Mouse (Mus musculus) cerebellum, adult 11-12 months (tissue): ENCODE measurements at regions not wholly inside any gene's neighbourhood (a gene's known extent, or its start where the extent isn't known, plus 50 kb on each side); places are given as distances from the start of the nearest gene placed in this dataset.
"Not testable (repeated sequence)": the region's sequence is repeated elsewhere in the genome, so short reads cannot be mapped to it uniquely, and the experiment has no call there.

Experiments used
- DNase-seq: peaks from one replicate; pipeline ENCODE4 v3.0.0; 2022

- not testable (repeated sequence) for DNase-seq
Observed at GRCm38 (mm10) chr6:31804468-31804867, 240.7 kb upstream of the Podxl start.

- DNase-seq, result not testable (repeated sequence)
Observed at GRCm38 (mm10) chr6:31803222-31803621, 239.4 kb upstream of the Podxl start.

GRCm38 (mm10) chr6:31791547-31791946, 227.8 kb upstream of the Podxl start:
- no peak for DNase-seq

- no peak for DNase-seq
Observed at GRCm38 (mm10) chr6:31790906-31791305, 227.1 kb upstream of the Podxl start.

- no peak for DNase-seq
Observed at GRCm38 (mm10) chr6:31776841-31777240, 213.1 kb upstream of the Podxl start.

- no peak for DNase-seq
Observed at GRCm38 (mm10) chr6:31771916-31772315, 208.1 kb upstream of the Podxl start.

- no peak for DNase-seq
Observed at GRCm38 (mm10) chr6:31745589-31745988, 181.8 kb upstream of the Podxl start.

GRCm38 (mm10) chr6:31731391-31731790, 167.6 kb upstream of the Podxl start:
- DNase-seq, result no peak

- DNase-seq, result no peak
Observed at GRCm38 (mm10) chr6:31719614-31720013, 155.8 kb upstream of the Podxl start.

GRCm38 (mm10) chr6:31718843-31719242, 155.1 kb upstream of the Podxl start:
- no peak for DNase-seq

- no peak for DNase-seq
Observed at GRCm38 (mm10) chr6:31717531-31717930, 153.8 kb upstream of the Podxl start.

- DNase-seq, result no peak
Observed at GRCm38 (mm10) chr6:31707256-31707655, 143.5 kb upstream of the Podxl start.

- DNase-seq, result no peak
Observed at GRCm38 (mm10) chr6:31704191-31704590, 140.4 kb upstream of the Podxl start.

GRCm38 (mm10) chr6:31702931-31703330, 139.2 kb upstream of the Podxl start:
- DNase-seq, result no peak

GRCm38 (mm10) chr6:31695885-31696284, 132.1 kb upstream of the Podxl start:
- no peak for DNase-seq

- DNase-seq, result no peak
Observed at GRCm38 (mm10) chr6:31693047-31693446, 129.3 kb upstream of the Podxl start.

GRCm38 (mm10) chr6:31692024-31692423, 128.2 kb upstream of the Podxl start:
- DNase-seq, result no peak

- no peak for DNase-seq
Observed at GRCm38 (mm10) chr6:31680101-31680500, 116.3 kb upstream of the Podxl start.

GRCm38 (mm10) chr6:31665671-31666486, 102.1 kb upstream of the Podxl start:
- DNase-seq, result no peak

- peak; percentile 62 for DNase-seq
Observed at GRCm38 (mm10) chr6:31664495-31664894, 100.7 kb upstream of the Podxl start.

GRCm38 (mm10) chr6:31660778-31661177, 97.0 kb upstream of the Podxl start:
- peak; percentile 29 for DNase-seq

GRCm38 (mm10) chr6:31659901-31660300, 96.1 kb upstream of the Podxl start:
- no peak for DNase-seq

- DNase-seq, result no peak
Observed at GRCm38 (mm10) chr6:31658447-31659199, 94.8 kb upstream of the Podxl start.

- no peak for DNase-seq
Observed at GRCm38 (mm10) chr6:31650791-31651476, 87.2 kb upstream of the Podxl start.
